Mouse (Mus musculus): ENCODE measurements at regions not wholly inside any gene's neighbourhood (a gene's known extent, or its start where the extent isn't known, plus 50 kb on each side); places are given as distances from the start of the nearest gene placed in this dataset.

GRCm38 (mm10) chr8:109214247-109214646 is 279.6 kb upstream of the Pmfbp1 start:
- TF ChIP-seq CTCF (IDR thresholded peaks at IDR 0.05; ENCODE audit: control insufficient read depth, insufficient read depth, insufficient replicate concordance, low read depth, low read length): no peak
- no peak for TF ChIP-seq POLR2A (IDR thresholded peaks at IDR 0.05; ENCODE audit: control insufficient read depth, low read depth, low read length)
